In the genomic region with DNA sequence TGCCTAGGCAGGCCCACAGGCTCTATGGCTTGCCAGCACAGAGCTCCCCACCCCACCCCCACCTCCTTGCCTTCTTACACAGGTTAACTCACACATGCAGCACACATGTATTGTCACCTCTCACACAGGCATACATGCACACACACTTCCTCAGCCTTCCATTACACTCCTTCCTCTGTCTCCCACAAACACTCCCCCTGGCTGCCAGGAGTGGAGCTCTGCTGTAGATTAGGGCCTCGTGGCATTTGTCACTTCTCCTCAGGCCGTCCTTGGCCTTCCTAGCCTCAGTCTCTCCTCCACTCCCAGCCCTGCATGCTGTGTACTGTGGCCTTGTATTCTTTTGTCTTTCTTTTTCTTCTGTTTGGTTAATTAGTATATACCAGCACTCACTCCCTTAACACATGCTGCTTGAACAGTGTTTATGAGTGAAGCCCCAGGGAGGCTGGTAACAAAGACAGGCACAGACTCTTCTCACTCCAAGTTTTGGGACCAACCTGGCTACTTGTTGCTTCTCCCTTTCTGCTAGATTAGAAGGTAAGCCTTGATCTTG, we compare ENCODE assay signal across 9 mouse cellular contexts. TPM values are rescaled to one million over a fixed set of nuclear protein-coding genes. Genes with fewer than 3 reads are reported as not detected.
DNase-seq lines count a peak whose midpoint lies in the region; ATAC-seq and TF ChIP-seq lines count a peak whose summit lies in the region.
"Had no signal": no experiment of that assay in that cellular context is flagged by ENCODE, and none has a peak within 500 bp of the region (broad histone marks: within the 10 kb centered on the region; RNA-seq: fewer than 3 reads in every experiment).

No protein-coding gene starts in this region.

- H3K27ac ChIP-seq in heart, embryonic 11.5 days (ENCODE audit: low read depth, low read length): peak overlapping the region; percentile 41; the same call in 1 of the 2 replicates
- no peak overlapping the region for H3K27ac ChIP-seq in liver, embryonic 14.5 days
- H3K27ac ChIP-seq in liver, embryonic 11.5 days (ENCODE audit: low read depth, low read length): no peak overlapping the region
- H3K27ac ChIP-seq in forebrain, postnatal 0 days (ENCODE audit: low read depth, low read length): no peak overlapping the region

- H3K4me2 ChIP-seq in heart, embryonic 11.5 days: no peak overlapping the region
- H3K4me2 ChIP-seq in liver, embryonic 14.5 days (ENCODE audit: low read depth): no peak overlapping the region
- no peak overlapping the region for H3K4me2 ChIP-seq in liver, embryonic 11.5 days
- no peak overlapping the region for H3K4me2 ChIP-seq in forebrain, postnatal 0 days (ENCODE audit: low read depth)

- H3K4me1 ChIP-seq in heart, embryonic 11.5 days (ENCODE audit: control insufficient read depth, insufficient read depth, low read length): peaks cover 74% of the 10 kb centered on the region
- peaks cover 0 to 13% of the 10 kb centered on the region in 2 experiments; a peak in 2 of 4 replicates for H3K4me1 ChIP-seq in liver, embryonic 14.5 days (replicated peaks; ENCODE audit: control insufficient read depth in 2 of 2, insufficient read depth in 2 of 2, low read length in 1 of 2)
- peaks cover 62% of the 10 kb centered on the region for H3K4me1 ChIP-seq in liver, embryonic 11.5 days (replicated peaks; ENCODE audit: control insufficient read depth, insufficient read depth, low read length)
- H3K4me1 ChIP-seq in forebrain, postnatal 0 days (ENCODE audit: insufficient read depth): peaks cover 31% of the 10 kb centered on the region

- WGBS in heart, embryonic 11.5 days (ENCODE audit: insufficient replicate concordance): 2% methylated on average over 2 of the region's 2 CpGs
- WGBS in liver, embryonic 14.5 days (ENCODE audit: insufficient replicate concordance): 27% methylated on average over 2 of the region's 2 CpGs
- 22% methylated on average over 2 of the region's 2 CpGs for WGBS in liver, embryonic 11.5 days
- WGBS in forebrain, postnatal 0 days: 10% methylated on average over 2 of the region's 2 CpGs

- intact Hi-C loops in heart, postnatal 25 days (cut with DNase I): no loop called here

- no peaks in the 10 kb centered on the region for H3K9me3 ChIP-seq in heart, embryonic 11.5 days (replicated peaks; ENCODE audit: control insufficient read depth, low read length)
- H3K9me3 ChIP-seq in liver, embryonic 14.5 days (ENCODE audit: control insufficient read depth, low read length): no peaks in the 10 kb centered on the region
- no peaks in the 10 kb centered on the region for H3K9me3 ChIP-seq in liver, embryonic 11.5 days (ENCODE audit: control insufficient read depth, low read length)
- H3K9me3 ChIP-seq in forebrain, postnatal 0 days (ENCODE audit: low read length): no peaks in the 10 kb centered on the region

- H3K4me3 ChIP-seq in heart, embryonic 11.5 days (ENCODE audit: low read depth, low read length): no peak overlapping the region
- no peak overlapping the region for H3K4me3 ChIP-seq in liver, embryonic 14.5 days (ENCODE audit: insufficient read depth in 1 of 2, low read depth in 2 of 2, low read length in 2 of 2)
- H3K4me3 ChIP-seq in liver, embryonic 11.5 days (ENCODE audit: low read depth, low read length): no peak overlapping the region
- no peak overlapping the region for H3K4me3 ChIP-seq in forebrain, postnatal 0 days (ENCODE audit: low read depth, low read length)

- H3K36me3 ChIP-seq in heart, embryonic 11.5 days (ENCODE audit: control insufficient read depth, insufficient read depth, low read length): no peaks in the 10 kb centered on the region
- no peaks in the 10 kb centered on the region for H3K36me3 ChIP-seq in liver, embryonic 14.5 days (replicated peaks; ENCODE audit: control insufficient read depth, insufficient read depth, low read depth)
- no peaks in the 10 kb centered on the region; the same call in 1 of the 2 replicates for H3K36me3 ChIP-seq in liver, embryonic 11.5 days (ENCODE audit: control insufficient read depth, insufficient read depth, low read length)
- H3K36me3 ChIP-seq in forebrain, postnatal 0 days (ENCODE audit: insufficient read depth): 0 out of 2 replicates have a peak, but pooled peaks cover 4% of the 10 kb centered on the region

- no peaks in the 10 kb centered on the region for H3K27me3 ChIP-seq in heart, embryonic 11.5 days (ENCODE audit: control insufficient read depth, insufficient read depth, low read length)
- H3K27me3 ChIP-seq in liver, embryonic 14.5 days (ENCODE audit: control insufficient read depth, insufficient read depth, low read length): no peaks in the 10 kb centered on the region
- H3K27me3 ChIP-seq in liver, embryonic 11.5 days (replicated peaks; ENCODE audit: control insufficient read depth, insufficient read depth, low read length): no peaks in the 10 kb centered on the region
- no peaks in the 10 kb centered on the region for H3K27me3 ChIP-seq in forebrain, postnatal 0 days (ENCODE audit: insufficient read depth, low read length)

- DNase-seq in heart, postnatal 25 days (ENCODE audit: low spot score): no peak
- DNase-seq in liver, embryonic 14.5 days (ENCODE audit: low read depth in 3 of 3, low spot score in 3 of 3): no peak
- DNase-seq in liver, embryonic 11.5 days (ENCODE audit: low spot score): no peak
- DNase-seq in forebrain, postnatal 0 days: no peak
- peak; percentile 21 for DNase-seq in retina, embryonic 14.5 days (ENCODE audit: low spot score)
- DNase-seq in frontal cortex, postnatal 14 days (ENCODE audit: low spot score in 2 of 2): no peak
- no peak for DNase-seq in right cerebral cortex, adult 2 months (ENCODE audit: low spot score in 2 of 2)
- DNase-seq: layer of hippocampus, adult 9-11 months had no signal

- TF ChIP-seq CTCF in liver, embryonic 14.5 days (IDR thresholded peaks at IDR 0.05; ENCODE audit: low read depth): peak; percentile 49
- peak; percentile 60 for TF ChIP-seq CTCF in forebrain, postnatal 0 days (IDR thresholded peaks at IDR 0.05; ENCODE audit: low read depth)

- TF ChIP-seq EP300 in liver, embryonic 14.5 days (IDR thresholded peaks at IDR 0.05; ENCODE audit: low read depth): no peak

- no peak for ATAC-seq in heart, embryonic 11.5 days (replicated peaks; ENCODE audit: insufficient number of reproducible peaks, low FRiP score, low TSS enrichment)
- ATAC-seq in liver, embryonic 14.5 days (ENCODE audit: insufficient read depth): no peak
- no peak for ATAC-seq in liver, embryonic 11.5 days (replicated peaks; ENCODE audit: low FRiP score)
- ATAC-seq in forebrain, postnatal 0 days: peak; percentile 27; the same call in 1 of the 2 replicates

- no peak overlapping the region for H3K9ac ChIP-seq in heart, embryonic 11.5 days (ENCODE audit: low read depth, low read length)
- H3K9ac ChIP-seq in liver, embryonic 14.5 days (replicated peaks): no peak overlapping the region
- H3K9ac ChIP-seq in liver, embryonic 11.5 days (ENCODE audit: low read depth, low read length): no peak overlapping the region
- H3K9ac ChIP-seq in forebrain, postnatal 0 days: no peak overlapping the region

RNA-seq across cellular contexts. Expression of a gene that starts 15.8 kb away (rescaled TPM):
- polyA plus RNA-seq in heart, embryonic 11.5 days (2014; fragmentation: Nextera tagmentation; extraction: Ambion mirVana): 7.0 and 9.1 TPM in 2 replicates
- total RNA-seq in heart, postnatal 25 days (2021): 10 to 100 TPM; 43.2 to 50.4 TPM
- polyA plus RNA-seq in liver, embryonic 14.5 days (2012; rRNA removed): 1.3 and 1.7 TPM in 2 replicates
- polyA plus RNA-seq in liver, embryonic 14.5 days (2014; fragmentation: Nextera tagmentation; extraction: Ambion mirVana): 0.53 and 0.75 TPM in 2 replicates
- polyA plus RNA-seq in liver, embryonic 11.5 days (2014; fragmentation: Nextera tagmentation; extraction: Ambion mirVana): 5.1 and 6.1 TPM in 2 replicates
- 56.7 and 82.4 TPM in 2 replicates for total RNA-seq in forebrain, postnatal 0 days (2014; rRNA removed)
- 7.6 and 8.4 TPM in 2 replicates for polyA plus RNA-seq in forebrain, postnatal 0 days (2015; fragmentation: Nextera tagmentation; extraction: Ambion mirVana)

RNA-seq across cellular contexts. Expression of a gene that starts 53.0 kb away (rescaled TPM):
- polyA plus RNA-seq in heart, embryonic 11.5 days (2014; fragmentation: Nextera tagmentation; extraction: Ambion mirVana): 0.40 and 0.63 TPM in 2 replicates
- total RNA-seq in heart, postnatal 25 days (2021): under 1 TPM; 0.26 to 0.39 TPM
- 0.79 and 1.0 TPM in 2 replicates for polyA plus RNA-seq in liver, embryonic 14.5 days (2012; rRNA removed)
- polyA plus RNA-seq in liver, embryonic 14.5 days (2014; fragmentation: Nextera tagmentation; extraction: Ambion mirVana): 0.57 and 0.75 TPM in 2 replicates
- 0.23 and 0.73 TPM in 2 replicates for polyA plus RNA-seq in liver, embryonic 11.5 days (2014; fragmentation: Nextera tagmentation; extraction: Ambion mirVana)
- total RNA-seq in forebrain, postnatal 0 days (2014; rRNA removed): not detected in 2 replicates
- 0.06 TPM in 2 replicates for polyA plus RNA-seq in forebrain, postnatal 0 days (2015; fragmentation: Nextera tagmentation; extraction: Ambion mirVana)
